Mouse (Mus musculus) MEL (cell line): ENCODE measurements around the gene Ccn1. TPM values are rescaled to one million over a fixed set of nuclear protein-coding genes. Genes with fewer than 3 reads are reported as not detected.

ENCODE experiments used
- DNase-seq: peaks from one replicate; pipeline ENCODE4 v3.0.0; 2011; ENCODE audit warnings: low read depth, low spot score
- H3K27ac ChIP-seq: 2 replicates; pipeline ENCODE4 v1.5.1; 2012; ENCODE audit warnings: low read depth, mild to moderate bottlenecking, control low read depth, low read length, moderate library complexity; ENCODE audit not compliant: control insufficient read depth
- H3K27me3 ChIP-seq, 2 experiments: fragments of 150-350 bp in 1 of 2; sonication (generic) in 1 of 2; 2 replicates each; pipeline ENCODE4 v1.6.1; 2012; ENCODE audit warnings: low read length in 2 of 2, mild to moderate bottlenecking in 2 of 2, improper control_type of control experiment in 1 of 2, moderate library complexity in 1 of 2; ENCODE audit not compliant: insufficient read depth in 2 of 2, control insufficient read depth in 1 of 2
- H3K36me3 ChIP-seq, 2 experiments: 2 replicates each; pipeline ENCODE4 v1.6.1; 2012 to 2014; ENCODE audit warnings: low read length in 2 of 2, improper control_type of control experiment in 1 of 2, inconsistent platforms in 1 of 2, mild to moderate bottlenecking in 1 of 2; ENCODE audit not compliant: insufficient read depth in 2 of 2, control insufficient read depth in 1 of 2
- H3K4me1 ChIP-seq, 2 experiments: fragments of 150-350 bp in 1 of 2; sonication (generic) in 1 of 2; 2 replicates each; pipeline ENCODE4 v1.6.1; 2012; ENCODE audit warnings: low read length in 2 of 2, improper control_type of control experiment in 1 of 2, mild to moderate bottlenecking in 1 of 2; ENCODE audit not compliant: insufficient read depth in 2 of 2, control insufficient read depth in 1 of 2
- H3K4me3 ChIP-seq, 2 experiments: fragments of 150-350 bp in 1 of 2; sonication (generic) in 1 of 2; 2 replicates each; pipeline ENCODE4 v1.5.1; 2012; ENCODE audit warnings: low read depth in 2 of 2, low read length in 2 of 2, mild to moderate bottlenecking in 2 of 2, moderate library complexity in 2 of 2, control low read depth in 1 of 2, improper control_type of control experiment in 1 of 2; ENCODE audit not compliant: control insufficient read depth in 1 of 2, insufficient read depth in 1 of 2
- H3K79me2 ChIP-seq: 2 replicates; pipeline ENCODE4 v1.6.1; 2012; ENCODE audit warnings: mild to moderate bottlenecking, low read length, moderate library complexity; ENCODE audit not compliant: control insufficient read depth, poor library complexity, insufficient read depth
- H3K9ac ChIP-seq: 2 replicates; pipeline ENCODE4 v1.6.1; 2012; ENCODE audit warnings: low read depth, mild to moderate bottlenecking, control low read depth, low read length, moderate library complexity; ENCODE audit not compliant: control insufficient read depth, poor library complexity, severe bottlenecking
- H3K9me3 ChIP-seq: fragments of 150-350 bp; sonication (generic); replicated peaks from 2 replicates; pipeline ENCODE4 v1.6.1; 2012; ENCODE audit warnings: mild to moderate bottlenecking, low read length, improper control_type of control experiment, moderate library complexity; ENCODE audit not compliant: insufficient read depth
- CTCF ChIP-seq, 3 experiments: IDR thresholded peaks in 2 of 3; conservative IDR thresholded peaks in 1 of 3; 2 replicates each; pipeline ENCODE4 v1.5.1; 2011 to 2012; ENCODE audit warnings: low read length in 3 of 3, low read depth in 2 of 3, mild to moderate bottlenecking in 2 of 3, improper control_type of control experiment in 1 of 3, inconsistent platforms in 1 of 3, mixed read lengths in 1 of 3, moderate library complexity in 1 of 3; ENCODE audit not compliant: control insufficient read depth in 1 of 3, insufficient read depth in 1 of 3, poor library complexity in 1 of 3, severe bottlenecking in 1 of 3
- ELF1 ChIP-seq: IDR thresholded peaks from 2 replicates; pipeline ENCODE4 v1.6.1; 2014; ENCODE audit warnings: low read depth, mild to moderate bottlenecking, inconsistent platforms, low read length, improper control_type of control experiment, moderate library complexity
- EP300 ChIP-seq, 2 experiments: IDR thresholded peaks; 2 replicates each; pipeline ENCODE4 v1.6.1; 2011; ENCODE audit warnings: improper control_type of control experiment in 2 of 2, low read length in 2 of 2, low read depth in 1 of 2, mild to moderate bottlenecking in 1 of 2
- ETS1 ChIP-seq: IDR thresholded peaks from 2 replicates; pipeline ENCODE4 v1.6.1; 2012; ENCODE audit warnings: low read depth, mild to moderate bottlenecking, inconsistent platforms, low read length, improper control_type of control experiment, moderate library complexity
- GABPA ChIP-seq: IDR thresholded peaks from 2 replicates; pipeline ENCODE4 v1.6.1; 2012; ENCODE audit warnings: low read depth, mild to moderate bottlenecking, inconsistent platforms, low read length, improper control_type of control experiment, moderate library complexity
- JUND ChIP-seq: IDR thresholded peaks from 2 replicates; pipeline ENCODE4 v1.6.1; 2011; ENCODE audit warnings: low read depth, mild to moderate bottlenecking, improper control_type of control experiment, low read length
- KAT2A ChIP-seq: conservative IDR thresholded peaks from 2 replicates; pipeline ENCODE4 v1.6.1; 2012; ENCODE audit warnings: low read depth, low read length, improper control_type of control experiment, inconsistent platforms
- MAFK ChIP-seq: IDR thresholded peaks from 2 replicates; pipeline ENCODE4 v1.6.1; 2011; ENCODE audit warnings: low read depth, mild to moderate bottlenecking, low read length, improper control_type of control experiment, borderline replicate concordance
- MAZ ChIP-seq: IDR thresholded peaks from 2 replicates; pipeline ENCODE4 v1.6.1; 2012; ENCODE audit warnings: low read depth, mild to moderate bottlenecking, inconsistent platforms, low read length, improper control_type of control experiment
- MXI1 ChIP-seq: IDR thresholded peaks from 2 replicates; pipeline ENCODE4 v1.6.1; 2011; ENCODE audit warnings: mild to moderate bottlenecking, low read depth, low read length, improper control_type of control experiment
- MYB ChIP-seq: IDR thresholded peaks from 2 replicates; pipeline ENCODE4 v1.6.1; 2011; ENCODE audit warnings: mild to moderate bottlenecking, low read depth, low read length, improper control_type of control experiment
- NELFE ChIP-seq: IDR thresholded peaks from 2 replicates; pipeline ENCODE4 v1.6.1; 2011; ENCODE audit warnings: low read depth, low read length, improper control_type of control experiment
- POLR2AphosphoS5 ChIP-seq: IDR thresholded peaks from 2 replicates; pipeline ENCODE4 v1.6.1; 2012; ENCODE audit warnings: low read depth, borderline replicate concordance, mild to moderate bottlenecking, inconsistent platforms, low read length, moderate library complexity, mixed read lengths
- SMC3 ChIP-seq: IDR thresholded peaks from 2 replicates; pipeline ENCODE4 v1.6.1; 2011; ENCODE audit warnings: low read depth, low read length, improper control_type of control experiment
- TAL1 ChIP-seq: IDR thresholded peaks from 2 replicates; pipeline ENCODE4 v1.6.1; 2012; ENCODE audit warnings: mild to moderate bottlenecking, inconsistent platforms, low read length, moderate library complexity, mixed read lengths
- TBP ChIP-seq: IDR thresholded peaks from 2 replicates; pipeline ENCODE4 v1.8.0; 2011; ENCODE audit warnings: low read depth, low read length, improper control_type of control experiment
- USF1 ChIP-seq: IDR thresholded peaks from 2 replicates; pipeline ENCODE4 v1.6.1; 2014; ENCODE audit warnings: low read depth, mild to moderate bottlenecking, inconsistent platforms, low read length, improper control_type of control experiment, moderate library complexity
- USF2 ChIP-seq, 2 experiments: IDR thresholded peaks; 2 replicates each; pipeline ENCODE4 v1.6.1; 2011 to 2012; ENCODE audit warnings: improper control_type of control experiment in 2 of 2, low read length in 2 of 2, borderline replicate concordance in 1 of 2, inconsistent platforms in 1 of 2, low read depth in 1 of 2, mild to moderate bottlenecking in 1 of 2; ENCODE audit not compliant: insufficient read depth in 1 of 2
- ZKSCAN1 ChIP-seq: IDR thresholded peaks from 2 replicates; pipeline ENCODE4 v1.6.1; 2012; ENCODE audit warnings: low read depth, mild to moderate bottlenecking, inconsistent platforms, low read length, improper control_type of control experiment, moderate library complexity
- ZNF384 ChIP-seq: IDR thresholded peaks from 2 replicates; pipeline ENCODE4 v1.6.1; 2012; ENCODE audit warnings: low read depth, mild to moderate bottlenecking, inconsistent platforms, low read length, improper control_type of control experiment
- polyA plus RNA-seq, 2 experiments: library from polyadenylated mRNA; stranded (reverse) in 1 of 2; unstranded in 1 of 2; fragments of >175 nt in 1 of 2; fragments of >200 nt in 1 of 2; gene quantifications; 2 replicates each; pipeline versions ENCODE4 v1.2.1 to v1.2.4; 2012; ENCODE audit warnings: low replicate concordance in 2 of 2, low read depth in 1 of 2; ENCODE audit not compliant: insufficient read length in 2 of 2, insufficient read depth in 1 of 2, missing spikeins in 1 of 2
- total RNA-seq: library from RNA; depleted of rRNA; stranded (reverse); fragments of 300-350 nt; gene quantifications from 2 replicates; pipeline ENCODE4 v1.2.3, GENCODE M21; 2012

Gene Ccn1
- total and polyA plus RNA-seq, 3 experiments, result not detected

GRCm38 (mm10) chr3:145681348-145681935 is 31.7 kb upstream of the Ccn1 start:
- TF ChIP-seq CTCF (IDR thresholded peaks at IDR 0.05 in 2 of 3, conservative IDR thresholded peaks at IDR 0.05 in 1 of 3; ENCODE audit: control insufficient read depth in 1 of 3, insufficient read depth in 1 of 3, low read depth in 2 of 3, low read length in 3 of 3, poor library complexity in 1 of 3, severe bottlenecking in 1 of 3), result no peak
- TF ChIP-seq, all 39 proteins: peak for 0
- Histone ChIP-seq H3K27me3 (no peaks in the 10 kb centered on the region; a peak in 1 of 4 replicates), H3K79me2 (no peaks in the 10 kb centered on the region), H3K4me1 (no peaks in the 10 kb centered on the region), H3K9ac (no peak overlapping the region), H3K36me3 (no peaks in the 10 kb centered on the region), H3K27ac (no peak overlapping the region), H3K9me3 (no peaks in the 10 kb centered on the region), H3K4me3 (no peak overlapping the region)
- DNase-seq, result no peak

- no peak overlapping the region for H3K4me3 ChIP-seq
- no peaks in the 10 kb centered on the region for H3K4me1 ChIP-seq
- no peak overlapping the region for H3K9ac ChIP-seq
- H3K79me2 ChIP-seq, result no peaks in the 10 kb centered on the region
- H3K27me3 ChIP-seq, result no peaks in the 10 kb centered on the region; a peak in 1 of 4 replicates
- no peak for TF ChIP-seq GABPA
- TF ChIP-seq NELFE, result no peak
- TF ChIP-seq ZKSCAN1, result no peak
- TF ChIP-seq USF2 (IDR thresholded peaks at IDR 0.05; ENCODE audit: borderline replicate concordance in 1 of 2, insufficient read depth in 1 of 2, low read depth in 1 of 2, low read length in 2 of 2), result no peak
- no peak for TF ChIP-seq JUND
- TF ChIP-seq SMC3, result no peak
- TF ChIP-seq MAZ, result no peak
- no peak for TF ChIP-seq TAL1
- TF ChIP-seq ELF1, result no peak
- no peak for TF ChIP-seq ETS1
- H3K36me3 ChIP-seq, result no peaks in the 10 kb centered on the region
- H3K27ac ChIP-seq, result no peak overlapping the region
- H3K9me3 ChIP-seq, result no peaks in the 10 kb centered on the region
- DNase-seq, result no peak
Measured at GRCm38 (mm10) chr3:145680686-145681085, 30.9 kb upstream of the Ccn1 start.

DNA sequence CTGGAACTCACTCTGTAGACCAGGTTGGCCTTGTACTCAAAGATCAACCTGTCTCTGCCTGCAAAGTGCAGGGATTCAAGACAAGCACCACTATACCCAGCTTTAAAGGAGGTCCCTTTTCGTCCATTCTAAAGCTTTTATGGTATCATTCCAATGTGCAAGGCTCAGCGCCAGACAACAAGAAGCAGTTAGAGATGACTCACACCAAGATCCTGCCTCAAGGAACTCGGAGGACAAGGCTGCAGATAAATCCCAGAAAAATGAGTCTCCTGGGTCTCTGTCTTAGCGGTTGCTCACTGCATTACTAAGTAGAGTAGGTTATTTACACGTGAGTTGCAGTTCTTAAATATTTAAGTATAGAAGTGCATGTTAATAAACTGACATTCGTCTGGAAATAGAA is 26.4 kb upstream of the Ccn1 start:
- H3K27me3 ChIP-seq, result no peaks in the 10 kb centered on the region
- no peak for TF ChIP-seq MXI1
- TF ChIP-seq KAT2A, result no peak
- no peak for TF ChIP-seq ZKSCAN1
- no peak for TF ChIP-seq GABPA
- TF ChIP-seq MAFK, result no peak
- TF ChIP-seq TAL1, result no peak
- TF ChIP-seq CTCF (IDR thresholded peaks at IDR 0.05 in 2 of 3, conservative IDR thresholded peaks at IDR 0.05 in 1 of 3; ENCODE audit: control insufficient read depth in 1 of 3, insufficient read depth in 1 of 3, low read depth in 2 of 3, low read length in 3 of 3, poor library complexity in 1 of 3, severe bottlenecking in 1 of 3), result no peak
- no peak for TF ChIP-seq JUND
- TF ChIP-seq NELFE, result no peak
- no peak for TF ChIP-seq USF1
- no peak for TF ChIP-seq POLR2AphosphoS5
- TF ChIP-seq EP300 (IDR thresholded peaks at IDR 0.05; ENCODE audit: low read depth in 1 of 2, low read length in 2 of 2), result no peak
- TF ChIP-seq MAZ, result no peak
- TF ChIP-seq TBP, result no peak
- TF ChIP-seq MYB, result no peak
- TF ChIP-seq ZNF384, result no peak
- H3K4me3 ChIP-seq, result no peak overlapping the region
- H3K9ac ChIP-seq, result no peak overlapping the region
- H3K9me3 ChIP-seq, result no peaks in the 10 kb centered on the region
- H3K36me3 ChIP-seq, result no peaks in the 10 kb centered on the region
- no peak for DNase-seq
- H3K79me2 ChIP-seq, result no peaks in the 10 kb centered on the region
- H3K4me1 ChIP-seq, result no peaks in the 10 kb centered on the region
- no peak overlapping the region for H3K27ac ChIP-seq
